Mouse (Mus musculus) R1 (cell line): ENCODE measurements around the gene Eif5b.
A peak's percentile ranks its signal among the peaks of the same experiment; 100 is the strongest.
"Not testable (repeated sequence)": the region's sequence is repeated elsewhere in the genome, so short reads cannot be mapped to it uniquely, and the experiment has no call there.

Source experiments
- DNase-seq: peaks from one replicate; pipeline ENCODE4 v3.0.0-alpha.2; 2018; ENCODE audit warnings: low read depth, low spot score

Gene Eif5b

GRCm38 (mm10) chr1:37997867-37998266 lies at the start of gene Eif5b, which contains the start of gene Txndc9:
Gene Eif5b, plus strand, starts transcription at chr1:37998010.
Gene Txndc9, minus strand, starts transcription at chr1:37997893.
- DNase-seq, result peak; percentile 95

- DNase-seq, result peak; percentile 59
Measured at GRCm38 (mm10) chr1:37948906-37949305, 48.9 kb upstream of the Eif5b start.

DNA sequence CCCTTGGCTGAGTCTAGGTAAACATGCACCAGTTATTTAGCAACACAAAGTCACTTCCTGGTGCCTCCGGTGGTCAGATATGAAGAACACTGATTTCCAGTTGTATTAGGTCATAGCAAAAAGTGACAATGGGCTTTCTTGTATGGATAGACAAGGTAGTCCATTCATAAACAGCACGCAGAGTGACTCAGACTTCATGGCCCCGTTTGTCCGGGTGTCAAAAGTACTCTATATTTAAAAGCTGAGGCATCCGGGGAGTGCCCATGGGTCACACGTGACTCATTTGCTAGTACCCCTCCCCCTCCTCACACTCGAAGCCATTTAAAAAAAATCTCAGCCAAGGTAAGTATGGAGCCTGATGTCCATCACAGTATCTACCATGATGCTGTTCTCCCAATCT lies 43.0 kb upstream of the Eif5b start:
- no peak for DNase-seq

DNA sequence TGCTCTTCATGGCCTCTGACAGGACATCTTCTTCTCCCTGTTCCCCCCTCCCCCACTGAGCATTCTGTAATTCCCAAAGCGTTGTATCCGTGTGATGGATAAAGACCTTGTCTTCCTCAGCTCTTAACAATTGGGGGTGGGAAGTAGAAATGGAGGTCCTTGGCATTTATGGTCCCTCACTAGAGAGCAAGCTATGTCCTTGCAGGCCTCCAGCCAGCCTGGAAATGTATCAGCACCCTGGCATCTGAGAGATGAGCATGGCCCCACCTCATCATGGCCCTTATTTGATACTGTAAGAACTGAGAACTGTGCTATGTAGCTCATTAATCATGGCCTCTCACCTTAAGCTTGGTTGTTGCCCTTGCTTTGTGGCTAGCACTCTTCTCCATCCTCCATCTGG lies 42.6 kb upstream of the Eif5b start:
- DNase-seq, result no peak

DNA sequence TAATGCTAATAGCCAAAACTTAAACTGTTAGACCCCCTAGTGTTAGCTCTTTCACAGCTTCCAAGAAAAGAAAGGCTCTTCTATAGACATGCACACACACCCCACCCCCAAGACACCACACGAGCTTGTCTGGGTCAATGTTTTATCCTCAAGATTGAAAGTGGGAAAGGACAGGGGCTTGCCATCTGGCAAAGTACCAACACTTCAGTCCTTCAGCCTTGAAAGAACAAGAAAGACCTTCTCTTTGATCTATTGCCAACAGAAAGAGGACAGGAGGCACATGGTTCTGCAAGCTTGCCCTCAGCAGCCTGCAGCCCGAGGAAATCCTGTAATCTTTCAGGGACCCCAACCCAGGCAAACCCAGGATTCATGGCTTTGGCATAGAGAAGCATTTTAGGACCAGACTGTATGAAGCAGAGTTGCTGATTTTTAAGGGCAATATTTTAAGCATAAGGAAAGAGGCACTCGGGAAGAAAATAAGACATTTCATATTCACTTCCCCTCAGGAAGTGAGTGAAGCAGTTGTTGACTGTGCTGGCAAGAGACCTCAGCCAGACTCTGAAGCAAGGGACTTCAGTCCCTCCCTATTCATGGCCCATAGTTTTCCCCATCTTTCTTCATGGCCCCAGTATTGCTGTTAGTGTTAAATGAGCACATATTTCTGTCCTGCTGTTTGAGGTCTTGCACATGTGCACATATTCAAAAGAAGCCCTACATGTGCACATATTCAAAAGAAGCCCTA lies 40.9 kb upstream of the Eif5b start:
- peak; percentile 31 for DNase-seq

DNA sequence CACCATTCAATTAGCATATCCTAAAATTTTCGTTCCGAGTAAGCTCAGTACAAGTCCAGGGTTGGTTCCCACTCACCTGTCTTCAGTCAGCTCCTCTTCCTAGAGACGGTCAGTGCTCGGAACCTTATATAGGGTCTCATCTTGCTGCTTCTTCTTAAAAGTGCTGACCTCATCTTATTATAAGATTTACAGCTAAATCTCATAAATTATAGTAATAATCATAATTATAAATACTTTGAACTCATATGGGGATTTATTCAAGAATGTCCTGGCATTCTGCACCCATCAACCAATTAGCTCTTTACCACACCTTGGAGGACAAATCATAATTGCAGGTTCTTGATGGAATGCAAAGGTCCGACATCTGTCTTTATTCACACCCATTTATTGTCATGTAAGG lies 40.2 kb upstream of the Eif5b start, which contains the start of gene Lyg1:
Gene Lyg1 (minus strand): TSS at position 101 of the 400 bp plus-strand sequence.
- no peak for DNase-seq

- no peak for DNase-seq
Measured at GRCm38 (mm10) chr1:37958516-37958915, 39.3 kb upstream of the Eif5b start.

GRCm38 (mm10) chr1:37959486-37959885 lies 38.3 kb upstream of the Eif5b start:
- peak; percentile 47 for DNase-seq

DNA sequence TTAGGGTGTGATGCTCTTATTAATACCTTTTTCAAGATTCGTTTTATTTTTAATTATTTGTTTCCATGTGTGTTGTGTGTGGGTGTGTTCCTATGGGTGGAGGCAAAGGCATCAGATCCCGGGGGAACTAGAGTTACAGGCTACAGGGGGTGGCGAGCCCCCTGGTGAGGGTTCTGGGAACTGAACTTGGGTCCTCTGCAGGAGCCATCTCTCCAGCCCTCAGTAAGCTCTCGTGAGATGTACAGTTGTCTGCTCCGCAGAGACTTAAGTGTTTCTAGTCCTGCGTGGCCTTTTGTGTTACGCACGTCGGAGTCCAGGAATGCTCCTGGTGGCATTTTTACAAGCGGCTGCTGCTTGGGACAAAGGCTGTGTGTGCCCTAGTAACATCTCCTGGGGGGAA lies 32.2 kb upstream of the Eif5b start:
- peak; percentile 50 for DNase-seq

GRCm38 (mm10) chr1:37968746-37969145 lies 29.1 kb upstream of the Eif5b start:
- no peak for DNase-seq

- DNase-seq, result no peak
Measured at GRCm38 (mm10) chr1:37971520-37971919, 26.3 kb upstream of the Eif5b start.

GRCm38 (mm10) chr1:37976666-37977065 lies 21.1 kb upstream of the Eif5b start:
- DNase-seq, result not testable (repeated sequence)

DNA sequence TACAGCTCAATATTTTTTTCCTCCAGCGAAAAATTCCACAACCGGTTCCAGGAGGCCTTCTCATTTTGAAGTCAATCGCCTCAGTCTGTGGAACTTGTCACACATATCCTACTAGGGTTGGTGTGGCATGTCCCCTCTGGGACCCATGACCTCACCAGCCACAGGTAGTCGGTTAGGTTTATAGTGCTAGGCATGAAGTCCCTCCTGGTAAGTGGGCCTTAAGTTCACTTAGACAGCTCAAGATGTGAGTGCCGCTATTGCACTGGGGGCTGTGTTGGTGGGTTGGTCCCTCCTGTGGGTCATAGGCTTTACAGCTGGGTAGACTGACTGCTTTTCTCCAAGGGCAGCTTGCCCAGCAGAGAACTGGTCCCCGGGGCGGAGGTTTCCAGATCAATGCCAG lies 20.5 kb upstream of the Eif5b start:
- DNase-seq, result no peak

DNA sequence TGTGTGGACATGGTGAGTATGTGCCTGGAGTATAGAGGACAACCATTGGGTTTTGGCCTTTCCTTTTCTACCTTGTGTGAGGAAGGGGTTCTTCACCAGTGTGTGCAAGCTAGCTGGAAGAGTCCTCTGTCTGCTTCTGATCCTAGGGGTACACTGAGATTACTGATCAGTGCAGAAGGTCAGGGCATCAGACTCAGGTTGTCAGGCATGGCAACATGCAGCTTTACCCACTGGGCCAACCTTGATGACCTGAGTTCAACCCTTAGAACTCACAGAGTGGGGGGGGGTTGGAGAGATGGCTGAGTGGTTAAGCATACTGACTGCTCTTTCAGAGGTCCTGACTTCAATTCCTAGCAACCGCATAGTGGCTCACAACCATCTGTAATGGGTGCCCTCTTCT lies 13.5 kb upstream of the Eif5b start:
- DNase-seq, result no peak

DNA sequence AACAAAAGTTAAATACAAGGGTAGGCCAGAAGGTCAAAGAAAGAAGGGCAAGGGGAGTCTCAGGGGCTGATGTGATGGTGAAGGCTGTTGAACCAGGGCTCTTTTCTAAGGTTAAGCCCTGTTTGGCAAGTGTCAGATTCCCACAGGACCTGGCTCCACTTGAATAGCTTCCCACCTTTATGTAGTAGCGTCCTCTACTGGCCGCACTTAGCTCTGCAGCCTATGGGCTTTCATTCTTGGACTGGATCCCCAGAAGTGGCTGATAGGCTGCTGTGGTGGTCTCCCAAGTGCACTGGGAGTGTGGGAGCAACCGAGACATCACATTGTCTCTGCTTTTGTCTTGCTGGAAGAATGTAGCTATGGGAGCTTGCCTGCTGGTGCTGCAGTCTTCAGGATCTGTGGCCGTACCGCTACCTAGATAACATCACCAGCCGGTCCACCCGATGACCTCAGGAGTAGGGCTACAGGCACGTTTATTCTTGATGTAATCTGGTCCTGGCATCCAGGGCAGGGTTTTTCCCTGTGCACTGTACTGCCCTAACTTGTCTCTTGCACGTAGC lies 12.0 kb upstream of the Eif5b start:
- peak; percentile 80 for DNase-seq

DNA sequence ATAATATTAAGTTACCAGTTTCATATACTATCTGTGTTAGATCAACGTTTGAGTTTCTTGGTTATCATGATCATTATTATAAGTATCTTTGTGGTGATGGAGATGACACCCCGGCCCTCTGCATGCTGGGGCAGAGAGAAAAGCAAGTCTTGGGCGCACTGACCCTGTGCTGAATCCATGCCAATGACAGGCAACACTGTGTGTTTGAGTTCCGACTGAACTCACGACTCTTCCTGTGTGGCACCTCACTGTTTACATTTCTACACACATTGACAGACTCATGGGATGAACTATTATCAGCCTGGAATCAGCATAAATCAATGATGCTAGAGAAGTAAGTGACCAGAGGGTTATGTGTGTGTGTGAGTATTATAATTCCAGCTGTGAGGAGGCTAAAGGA lies 10.0 kb upstream of the Eif5b start:
- DNase-seq, result no peak

DNA sequence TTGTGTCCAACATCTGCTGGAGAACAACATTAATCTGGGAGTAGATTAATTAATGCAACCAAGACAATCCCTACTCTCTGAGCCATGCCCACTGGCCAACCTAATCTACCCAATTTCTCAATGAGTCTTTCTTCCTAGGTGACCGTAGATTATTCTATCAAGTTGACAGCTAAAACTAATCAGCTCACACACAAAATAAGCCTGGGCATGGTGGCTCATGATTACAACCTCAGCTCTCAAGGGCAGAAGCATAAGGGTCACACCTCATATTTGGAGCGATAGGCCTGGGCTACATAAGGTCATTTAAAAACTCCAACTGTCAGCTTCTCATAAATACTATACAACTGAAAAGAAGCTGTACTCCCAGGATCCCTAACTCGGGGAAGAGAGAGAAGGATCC lies 1.6 kb upstream of the Eif5b start:
- DNase-seq, result no peak

DNA sequence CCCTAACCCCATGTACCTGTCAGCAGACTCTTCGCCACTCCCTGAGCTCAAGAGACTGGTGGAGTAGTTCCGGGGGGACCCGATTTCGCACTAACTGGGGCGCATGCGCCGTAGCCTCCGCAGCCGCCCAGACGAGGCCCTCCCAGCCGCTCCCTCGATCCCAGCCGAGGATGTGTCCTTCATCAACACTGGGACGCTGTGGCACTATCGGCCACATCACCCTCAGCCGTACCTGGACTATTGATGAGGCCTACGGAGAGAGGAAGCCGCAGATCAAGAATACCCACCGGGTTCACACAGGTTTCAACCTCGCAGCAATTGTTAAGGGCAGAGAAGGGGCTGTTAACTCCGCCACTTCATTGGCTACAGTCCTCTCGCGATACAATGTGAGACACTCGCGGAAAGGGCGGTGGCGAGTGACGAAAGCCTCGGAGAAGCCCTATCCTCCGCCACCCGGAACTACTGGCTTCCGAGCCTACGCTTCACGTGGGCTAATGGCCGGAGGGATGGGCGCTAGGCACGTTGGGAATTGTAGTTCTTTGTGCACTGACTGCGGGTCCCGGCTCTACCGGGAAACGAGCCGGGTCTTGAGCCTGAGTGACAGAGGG lies 829 bp upstream of the Eif5b start:
- peak; percentile 99 for DNase-seq

DNA sequence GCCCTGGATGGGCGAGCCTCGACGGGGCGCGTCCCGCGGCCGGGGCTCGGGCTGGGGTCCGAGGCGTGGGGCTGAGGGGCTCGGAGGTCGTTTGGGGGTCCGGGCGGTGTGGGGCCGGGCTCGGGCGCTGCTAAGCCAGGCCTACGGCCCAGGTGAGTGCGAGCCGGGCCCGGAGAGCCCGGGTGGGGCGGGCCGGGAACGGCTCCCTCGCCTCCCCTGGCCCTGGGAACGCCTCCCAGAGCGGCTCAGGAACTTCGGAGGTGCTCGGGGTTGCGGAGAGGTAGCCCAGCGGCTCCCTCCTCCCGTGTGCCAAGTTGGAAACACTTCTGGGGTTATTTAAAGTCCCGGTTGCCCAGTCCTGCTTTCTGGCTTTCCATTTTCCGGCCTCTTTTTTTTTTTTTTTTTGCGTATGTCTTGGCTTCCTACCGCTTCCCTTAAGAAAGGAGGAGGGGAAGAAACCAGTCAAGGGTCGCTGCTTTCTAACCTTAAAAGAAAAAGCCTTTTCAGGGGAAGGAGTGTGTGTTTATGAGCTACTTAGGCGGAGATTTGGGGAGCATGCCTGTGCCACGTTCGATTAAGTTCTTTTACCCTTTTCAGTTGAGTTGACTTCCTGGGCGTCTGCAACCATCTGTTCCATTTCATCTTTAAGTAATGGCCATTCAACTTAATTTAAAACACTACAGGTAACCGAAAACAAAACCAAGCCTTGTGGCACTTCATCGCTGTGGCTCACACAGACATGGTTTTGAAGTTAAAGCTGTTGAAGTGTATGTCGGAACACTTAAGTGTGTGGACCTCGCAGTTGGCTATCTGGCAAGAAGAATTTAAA lies 775 bp downstream of the Eif5b start:
- peak; percentile 45 for DNase-seq

DNA sequence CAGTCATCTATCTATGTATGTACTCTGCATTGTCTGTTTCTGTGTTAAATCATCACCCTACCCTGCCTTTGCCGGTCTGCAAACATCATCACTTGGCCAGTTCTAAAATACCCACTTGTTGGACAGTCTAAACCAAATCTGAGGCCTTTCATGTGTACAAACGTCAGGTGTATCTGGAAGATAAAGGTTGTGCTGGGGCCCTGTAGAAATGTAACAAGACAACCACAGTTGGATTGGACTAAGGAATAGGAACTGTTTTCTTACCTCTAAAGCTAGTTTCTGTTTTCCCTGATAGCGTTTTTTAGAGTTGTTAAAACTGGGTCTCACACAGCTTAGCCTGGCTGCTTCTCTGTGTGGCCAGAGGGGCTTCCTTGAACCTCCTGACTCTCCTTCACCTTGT lies 1.7 kb downstream of the Eif5b start:
- no peak for DNase-seq

- DNase-seq, result no peak
Measured at GRCm38 (mm10) chr1:38000844-38001243, 3.0 kb downstream of the Eif5b start.

DNA sequence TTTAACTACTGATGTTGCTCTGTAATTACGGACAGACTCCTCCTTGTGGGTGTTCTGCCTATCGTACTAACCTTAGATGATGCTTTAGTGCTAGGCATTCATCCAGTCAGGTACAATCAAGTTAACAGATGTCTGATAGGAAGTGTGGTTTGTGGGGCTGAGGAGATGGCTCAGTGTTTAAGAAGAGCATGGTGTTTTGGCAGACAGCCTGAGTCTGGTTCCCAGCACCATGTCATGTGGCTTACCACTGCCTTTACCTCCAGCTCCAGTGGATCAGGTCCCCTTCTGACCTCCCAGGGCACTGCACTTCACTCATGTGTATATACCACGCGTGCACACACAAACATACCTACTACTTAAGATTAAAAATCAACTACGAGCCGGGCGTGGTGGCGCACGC lies 4.1 kb downstream of the Eif5b start:
- DNase-seq, result peak; percentile 24
